Mouse (Mus musculus) frontal cortex, postnatal 14 days (tissue): ENCODE data around the gene Cyb5d1.

Experiments
- DNase-seq, 2 experiments: peaks; one replicate each; pipeline ENCODE4 v3.0.0; 2022; ENCODE audit warnings: low spot score in 2 of 2

The Cyb5d1 gene

DNA sequence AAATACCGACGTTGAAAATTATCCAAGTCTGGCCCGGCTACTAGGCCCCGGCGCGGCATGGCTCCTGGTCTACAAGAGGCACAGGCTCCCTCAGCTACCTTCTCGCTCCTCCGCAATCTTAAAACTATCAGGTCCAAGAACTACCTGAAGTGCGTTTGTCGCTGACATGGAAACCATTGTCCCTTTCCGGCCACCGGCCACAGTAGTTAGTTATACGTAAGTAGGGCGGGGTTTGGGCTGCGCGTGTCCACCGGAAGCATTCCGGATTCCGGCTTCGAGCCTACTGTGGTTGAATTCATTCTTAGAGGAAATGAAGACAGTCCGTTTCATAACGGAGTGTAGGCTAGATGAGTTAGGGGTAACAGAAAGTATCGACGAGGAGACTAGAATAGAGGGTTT is at the start of gene Cyb5d1, which contains the start of gene Naa38:
Gene Cyb5d1, minus strand, starts transcription at position 397 of the 399 bp plus-strand sequence.
Gene Naa38, plus strand, starts transcription at position 253 of the 399 bp plus-strand sequence.
- peak; percentile 83 to 88 for DNase-seq

DNA sequence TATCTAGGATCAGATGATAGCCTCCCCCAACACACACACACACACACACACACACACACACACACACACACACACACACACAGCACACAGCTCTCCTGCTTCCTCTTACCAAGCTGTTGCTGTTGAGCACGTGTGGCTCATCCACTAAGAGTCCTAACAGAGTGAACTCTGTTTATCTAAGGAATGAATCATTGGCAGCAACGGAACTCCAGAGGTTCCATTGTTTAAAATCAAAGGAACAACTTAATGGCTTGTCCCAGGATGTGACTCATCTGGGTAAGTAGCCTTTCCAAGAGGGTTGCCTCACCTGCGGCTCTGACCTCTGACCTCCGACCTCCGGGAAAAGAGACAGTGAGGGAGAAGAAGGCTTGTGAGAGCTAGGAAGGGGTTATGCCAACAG is 47.9 kb upstream of the Cyb5d1 start:
- DNase-seq: no peak

DNA sequence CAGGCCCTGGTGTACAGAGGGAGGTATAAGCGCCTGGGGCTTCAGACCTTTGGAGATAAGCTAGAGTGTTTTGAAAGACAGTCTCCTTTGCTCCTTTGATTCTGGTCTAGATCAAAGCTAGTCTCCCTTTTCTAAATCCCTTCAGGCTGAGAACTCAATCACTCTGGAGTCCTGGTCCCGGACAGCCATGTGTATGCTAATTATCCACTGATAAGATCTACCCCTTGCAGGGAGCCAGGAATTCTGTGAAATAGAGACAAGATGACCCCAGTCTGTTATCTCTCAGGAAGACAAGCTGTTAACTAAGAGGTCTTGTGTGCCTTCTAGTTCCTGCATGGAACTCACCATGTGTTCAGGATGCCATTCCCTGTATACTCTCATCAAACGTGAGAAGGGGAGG is 41.9 kb upstream of the Cyb5d1 start:
- no peak for DNase-seq

DNA sequence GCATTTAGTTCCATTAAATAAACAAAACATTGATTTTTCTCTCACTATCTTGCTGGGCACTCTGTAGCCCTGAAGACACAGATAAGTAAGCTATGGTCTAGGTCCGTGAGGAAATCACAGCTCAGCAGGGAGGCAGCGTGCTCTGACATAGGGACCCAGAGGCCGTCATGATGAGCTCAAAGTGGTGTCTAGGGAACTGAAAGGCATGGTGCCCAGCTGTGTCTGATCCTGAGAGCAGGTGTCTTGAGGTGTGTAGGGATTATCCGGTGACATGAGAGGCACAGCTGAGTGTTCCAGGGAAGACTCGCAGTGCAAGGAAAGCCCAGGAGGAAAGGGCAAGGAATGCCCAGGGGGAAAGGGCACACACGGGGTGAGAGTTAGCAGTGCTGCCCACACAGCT is 37.8 kb upstream of the Cyb5d1 start:
- no peak for DNase-seq

DNA sequence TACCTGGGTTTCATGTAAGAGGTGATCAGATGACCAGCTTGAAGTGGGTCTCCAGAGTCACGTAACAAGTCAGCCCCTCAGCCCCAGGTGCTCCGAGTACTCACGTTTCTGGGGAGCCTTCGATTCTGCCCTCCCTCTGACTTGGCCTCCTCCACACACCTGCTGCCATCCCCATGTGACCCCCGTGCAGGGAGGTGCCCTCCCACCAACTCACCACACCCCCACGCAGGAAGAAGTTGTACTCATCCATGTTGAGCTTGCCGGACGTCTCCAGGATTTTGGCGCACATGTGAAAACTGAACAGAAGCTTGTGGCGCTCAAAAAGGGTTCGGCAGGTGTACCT is 37.2 kb upstream of the Cyb5d1 start:
- no peak for DNase-seq

DNA sequence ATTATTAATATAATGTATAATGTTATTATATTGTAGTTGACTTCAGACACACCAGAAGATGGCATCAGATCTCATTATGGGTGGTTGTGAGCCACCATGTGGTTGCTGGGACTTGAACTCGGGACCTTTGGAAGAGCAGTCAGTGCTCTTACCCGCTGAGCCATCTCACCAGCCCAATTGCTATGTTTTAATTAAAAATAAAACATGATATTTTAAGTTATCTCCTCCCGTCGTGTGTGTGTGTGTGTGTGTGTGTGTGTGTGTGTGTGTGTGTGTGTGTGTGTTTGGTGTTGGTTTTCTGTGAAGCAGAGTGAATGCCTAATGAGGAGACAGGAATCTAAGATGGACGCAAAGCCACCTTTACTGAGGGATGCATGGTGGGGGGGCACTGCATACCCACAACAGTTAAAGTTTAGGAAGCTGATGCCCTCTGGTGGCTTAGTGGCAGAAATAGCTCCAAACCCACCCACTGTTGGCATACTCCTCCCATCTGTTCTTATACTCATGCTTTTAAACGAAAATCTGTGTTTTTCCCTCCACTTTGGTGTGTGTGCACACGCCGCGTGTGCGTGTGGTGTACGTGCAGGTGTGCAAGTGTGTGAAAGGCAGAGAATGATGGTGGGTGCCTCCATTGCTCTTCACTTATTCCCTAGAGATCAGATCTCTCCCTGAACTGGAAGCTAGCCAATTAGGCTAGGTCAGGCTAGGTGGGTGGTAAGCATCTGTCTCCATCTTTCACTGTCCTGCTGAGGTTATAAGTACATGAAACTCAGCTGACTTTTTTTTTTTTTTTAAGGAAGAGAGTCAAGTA is 36.6 kb upstream of the Cyb5d1 start:
- peak; percentile 62 to 63 for DNase-seq

DNA sequence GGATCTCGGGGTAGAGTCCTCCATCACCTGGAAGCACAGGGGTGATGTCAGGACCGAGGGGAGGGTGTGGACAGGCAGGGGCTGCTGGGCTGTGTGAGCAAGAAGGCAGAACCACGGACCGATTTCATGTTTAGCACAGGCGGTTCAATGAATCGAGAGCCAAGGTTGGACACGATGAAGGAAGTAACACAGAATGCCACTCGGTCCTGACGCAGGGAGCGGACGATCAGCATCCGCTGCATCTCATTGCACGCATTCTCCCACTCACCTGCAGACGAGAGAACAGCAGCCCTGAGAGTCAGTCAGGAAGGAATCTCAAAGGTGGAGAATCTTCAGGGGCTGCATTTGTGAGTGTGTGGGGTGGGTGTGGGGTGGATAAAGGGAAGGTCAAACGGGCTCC is 35.2 kb upstream of the Cyb5d1 start:
- DNase-seq: no peak

DNA sequence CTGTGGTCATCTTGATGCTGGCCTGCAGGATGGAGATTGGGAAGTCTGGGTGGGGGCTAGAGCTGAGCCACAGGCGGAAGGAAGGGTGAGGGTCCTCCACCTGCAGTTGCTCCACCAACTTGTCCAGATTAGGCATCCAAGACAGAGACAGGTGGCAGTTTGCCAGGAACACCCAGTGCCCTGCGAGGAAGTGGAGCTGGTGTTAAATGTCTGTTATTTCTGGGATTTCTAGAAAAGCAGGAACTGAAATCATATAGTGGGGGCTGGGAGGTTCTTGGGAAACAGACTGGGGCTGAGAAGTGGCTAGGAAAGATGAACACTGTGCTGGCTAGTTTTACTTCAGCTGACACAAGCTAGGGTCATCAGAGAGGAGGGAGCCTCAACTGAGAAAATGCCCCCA is 33.9 kb upstream of the Cyb5d1 start:
- peak in 1 of 2 experiments; percentile 20 for DNase-seq

DNA sequence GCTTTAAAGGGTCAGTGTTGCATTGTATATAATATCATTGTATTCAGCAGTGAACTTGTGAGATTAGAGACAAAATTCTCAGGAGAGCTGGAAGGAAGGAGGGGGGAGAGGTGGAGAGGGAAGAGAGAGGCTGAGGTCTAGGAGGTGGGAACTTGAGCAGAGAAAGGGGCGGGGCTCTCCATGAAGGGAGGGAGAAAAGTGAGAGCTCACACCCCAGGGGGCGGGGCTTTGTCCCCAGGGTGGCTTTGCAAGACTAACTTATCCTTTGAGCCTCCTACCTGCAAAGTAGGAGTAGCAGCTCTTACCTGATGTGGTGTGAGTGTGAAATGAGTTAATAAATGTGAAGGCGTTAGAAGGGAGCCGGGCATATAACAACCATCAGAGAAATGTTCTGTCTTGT is 33.3 kb upstream of the Cyb5d1 start:
- no peak for DNase-seq

DNA sequence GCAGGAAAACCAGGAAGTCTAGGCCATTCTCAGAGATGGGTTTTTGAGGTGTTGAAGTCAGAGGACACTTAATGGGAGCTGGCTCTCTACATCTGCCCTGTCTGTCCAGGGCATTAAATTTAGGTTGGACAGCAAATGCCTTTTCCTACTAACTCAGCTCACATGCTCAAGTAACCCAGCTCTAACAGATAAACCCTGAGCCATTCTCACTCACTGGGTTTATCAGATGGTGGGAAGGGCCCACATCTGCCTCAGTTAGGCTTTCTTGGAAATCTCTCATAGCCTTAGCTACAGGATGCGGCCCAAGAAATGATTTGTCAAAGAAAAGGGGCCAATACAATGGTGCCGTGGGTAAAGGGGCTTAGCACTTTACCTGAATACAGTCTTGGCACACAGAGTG is 30.8 kb upstream of the Cyb5d1 start:
- DNase-seq: no peak

DNA sequence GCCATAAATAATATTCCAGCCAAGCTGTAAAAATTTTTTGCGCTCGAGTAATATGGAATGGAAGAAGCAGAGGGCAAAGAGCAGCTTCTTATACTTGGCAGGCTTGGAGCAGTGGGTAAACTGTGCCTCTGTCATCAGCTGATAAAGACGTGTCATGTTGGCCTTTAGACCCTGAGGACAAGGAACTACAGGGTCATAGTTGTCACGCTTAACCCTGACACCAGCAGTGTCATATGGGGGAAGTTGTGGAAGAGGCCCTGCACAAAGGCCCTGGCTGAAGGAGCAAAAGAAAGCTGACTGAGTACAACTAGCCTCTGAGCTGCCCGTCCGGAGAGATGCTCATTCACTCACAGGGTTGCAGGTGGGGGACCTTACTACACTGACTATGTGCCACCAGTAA is 28.5 kb upstream of the Cyb5d1 start:
- no peak for DNase-seq

DNA sequence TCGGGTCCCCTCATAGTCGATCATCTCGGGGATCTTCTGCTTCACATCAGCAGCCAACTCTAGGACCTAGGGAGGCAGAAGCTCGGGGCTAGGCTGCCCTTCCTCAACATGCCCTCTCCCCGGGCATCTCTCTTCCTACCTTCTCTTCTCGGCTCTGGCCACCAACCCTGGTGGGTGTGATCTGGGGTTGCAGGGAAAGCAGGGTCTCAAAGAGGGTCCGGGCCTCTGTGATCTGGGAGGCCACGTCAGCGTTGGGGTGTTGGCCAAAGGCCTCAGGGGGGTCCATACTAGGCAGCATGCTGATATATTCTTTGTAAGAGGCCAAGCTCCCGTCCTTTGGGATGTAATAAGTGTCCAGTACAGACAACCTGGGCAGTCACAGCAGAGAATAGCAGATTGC is 27.4 kb upstream of the Cyb5d1 start:
- DNase-seq: no peak

DNA sequence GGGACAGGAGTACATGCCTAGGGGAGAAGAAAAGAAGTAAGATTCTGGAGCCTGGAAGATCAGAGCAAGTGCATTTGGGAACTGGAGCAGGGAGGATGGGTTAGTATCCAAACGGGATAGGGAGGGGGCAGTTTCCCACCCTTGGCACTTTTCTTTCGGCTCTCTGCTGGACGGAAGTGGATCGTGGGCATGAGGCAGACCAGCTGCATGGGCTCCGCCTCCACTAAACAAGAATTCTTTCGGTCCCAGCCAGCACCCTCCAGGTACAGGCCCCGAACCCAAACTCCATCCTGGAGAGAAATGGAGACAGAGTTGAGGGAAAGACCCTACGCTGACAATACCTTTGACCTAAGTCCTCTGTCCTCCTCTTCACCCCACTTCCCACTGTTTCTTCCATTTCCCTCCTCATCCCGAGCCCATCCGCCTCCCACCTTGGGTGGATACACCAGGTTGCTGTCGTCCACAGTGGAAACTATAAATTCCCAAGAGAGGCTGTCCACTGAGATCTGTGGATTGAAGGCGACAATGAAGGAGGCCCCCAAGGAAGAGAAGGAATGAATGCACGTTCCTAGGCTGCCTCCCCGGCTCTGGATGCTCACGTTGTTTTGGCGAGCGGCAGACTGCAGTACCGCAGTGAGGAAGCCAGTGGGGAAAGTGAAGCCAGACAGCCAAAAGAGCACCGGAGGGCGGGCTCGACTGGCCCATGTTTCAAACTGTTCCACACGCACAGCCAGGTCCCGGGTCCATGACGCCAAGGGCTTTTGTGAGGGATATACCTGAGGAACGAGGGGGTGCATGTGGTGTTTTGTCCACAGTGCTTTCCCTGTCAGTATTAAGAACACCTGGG is 25.9 kb upstream of the Cyb5d1 start:
- no peak for DNase-seq

DNA sequence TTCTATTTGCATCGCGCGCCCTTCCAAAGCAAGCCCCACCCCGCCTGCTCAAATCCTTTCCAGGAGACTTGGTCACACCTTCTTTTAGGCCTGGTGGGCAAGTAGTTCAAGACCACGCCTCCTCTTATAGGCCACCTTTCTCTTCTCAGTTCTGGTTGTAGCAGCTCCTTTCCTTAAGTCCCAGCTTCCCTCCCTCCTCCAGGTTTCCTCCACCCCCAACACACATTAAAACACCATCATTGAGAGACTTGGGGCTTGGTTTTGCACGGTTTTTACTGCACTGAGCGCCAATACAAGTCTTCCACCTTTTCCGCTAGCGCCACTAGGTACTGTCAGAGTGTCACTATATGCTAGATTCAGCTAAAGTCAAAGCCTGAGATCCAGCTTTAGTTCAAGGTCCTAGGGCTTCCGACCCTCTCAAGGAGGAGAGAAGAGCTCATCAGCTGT is 25.1 kb upstream of the Cyb5d1 start:
- DNase-seq: no peak

DNA sequence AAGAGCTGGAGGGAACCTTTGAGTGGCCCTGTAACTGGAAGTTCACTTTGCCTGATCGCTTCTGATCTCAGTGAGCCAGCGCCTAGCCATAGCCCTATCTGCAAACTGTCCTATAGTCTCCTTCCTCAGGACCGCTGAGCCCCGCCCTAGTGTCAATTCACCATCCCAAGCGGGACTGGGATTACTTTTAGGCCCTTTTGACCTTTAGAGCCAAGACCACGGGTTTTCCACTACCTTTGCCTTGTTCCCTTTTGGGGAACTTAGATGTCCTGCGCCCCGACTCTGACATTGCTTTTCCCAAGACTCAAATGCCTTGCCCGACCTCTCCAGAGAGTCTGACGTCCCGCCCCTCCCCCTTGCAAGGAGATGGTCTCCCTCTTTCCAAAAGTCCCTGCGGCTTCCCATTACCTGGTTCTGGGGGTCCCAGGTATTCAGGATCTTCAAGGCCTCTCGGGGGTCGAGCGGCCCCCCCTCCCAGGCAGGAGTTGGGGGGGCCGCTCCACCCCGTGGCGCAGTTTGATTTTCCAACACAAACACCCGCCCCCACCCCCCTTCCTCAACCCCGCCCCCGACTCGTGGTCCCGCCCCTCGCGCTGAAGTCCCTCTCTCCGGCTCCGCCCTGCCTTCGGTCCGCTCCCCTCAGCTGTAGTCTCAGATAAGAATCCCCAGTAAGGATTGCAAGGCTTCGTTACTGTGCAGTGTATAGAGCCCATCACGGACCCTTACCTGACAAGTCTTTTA is 24.6 kb upstream of the Cyb5d1 start:
- no peak for DNase-seq

DNA sequence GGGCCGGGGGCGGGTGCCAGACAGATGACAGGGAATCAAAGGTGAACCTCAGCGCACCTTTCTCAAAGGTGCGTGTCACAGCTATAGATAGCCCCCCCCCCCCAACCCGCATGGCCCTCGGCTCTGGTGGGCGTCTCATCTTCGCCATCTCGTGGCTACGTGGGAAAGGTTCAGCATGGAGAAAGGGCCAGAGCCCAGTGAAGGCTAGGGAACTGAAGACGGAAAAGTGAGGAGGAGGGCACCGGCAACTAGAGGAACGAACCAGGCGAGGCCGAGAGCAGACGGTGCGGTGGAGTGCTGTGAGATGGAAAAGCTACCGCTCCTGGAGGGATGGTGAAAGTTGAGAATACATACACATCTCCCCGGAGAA is 24.0 kb upstream of the Cyb5d1 start:
- peak; percentile 40 to 42 for DNase-seq

DNA sequence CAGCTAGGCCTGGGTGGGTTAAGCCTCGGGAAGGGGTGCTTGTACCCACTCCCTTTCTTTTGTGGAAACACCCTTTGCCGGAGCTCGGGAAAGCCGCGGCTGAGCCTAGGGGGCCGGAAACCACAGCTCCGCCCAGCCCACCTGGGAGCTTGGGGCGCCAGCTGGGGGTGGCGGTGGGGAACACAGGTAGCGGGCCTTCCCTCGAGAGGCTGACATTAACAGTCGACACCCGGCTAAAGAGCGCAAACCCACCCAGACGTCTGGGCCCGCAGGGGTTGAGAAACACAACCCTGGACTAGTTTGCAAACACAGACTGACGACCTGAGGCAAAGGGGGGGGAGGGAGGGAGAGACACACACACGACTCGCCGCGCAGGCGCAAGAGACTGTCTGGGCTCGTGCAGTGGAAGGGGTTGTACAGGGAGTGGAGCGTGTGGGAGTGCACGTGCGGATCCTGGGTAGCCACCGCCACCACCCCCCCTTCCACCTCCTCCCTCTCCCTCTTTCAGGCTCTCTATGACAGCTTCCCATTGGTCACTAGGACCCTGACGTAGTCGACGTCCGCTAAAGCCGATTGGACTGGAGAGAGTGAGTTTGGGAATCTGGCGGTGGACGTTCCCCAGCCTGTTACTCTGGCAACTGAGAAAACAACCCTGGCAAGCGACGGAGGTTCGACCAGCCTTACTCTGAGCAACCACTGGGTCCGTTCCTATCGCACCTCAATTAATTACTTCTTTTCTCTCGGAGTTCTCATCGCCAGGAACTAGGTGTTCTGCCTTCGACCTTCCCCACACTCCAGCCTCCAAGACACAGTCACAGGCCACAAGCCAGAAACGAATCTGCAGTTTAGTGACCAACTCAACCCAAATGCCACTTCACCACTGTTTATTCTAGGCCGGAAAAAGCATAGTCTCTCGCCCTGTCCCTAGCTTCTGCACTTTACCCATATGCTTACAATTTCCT is 23.3 kb upstream of the Cyb5d1 start:
- DNase-seq: peak; percentile 87 to 93

DNA sequence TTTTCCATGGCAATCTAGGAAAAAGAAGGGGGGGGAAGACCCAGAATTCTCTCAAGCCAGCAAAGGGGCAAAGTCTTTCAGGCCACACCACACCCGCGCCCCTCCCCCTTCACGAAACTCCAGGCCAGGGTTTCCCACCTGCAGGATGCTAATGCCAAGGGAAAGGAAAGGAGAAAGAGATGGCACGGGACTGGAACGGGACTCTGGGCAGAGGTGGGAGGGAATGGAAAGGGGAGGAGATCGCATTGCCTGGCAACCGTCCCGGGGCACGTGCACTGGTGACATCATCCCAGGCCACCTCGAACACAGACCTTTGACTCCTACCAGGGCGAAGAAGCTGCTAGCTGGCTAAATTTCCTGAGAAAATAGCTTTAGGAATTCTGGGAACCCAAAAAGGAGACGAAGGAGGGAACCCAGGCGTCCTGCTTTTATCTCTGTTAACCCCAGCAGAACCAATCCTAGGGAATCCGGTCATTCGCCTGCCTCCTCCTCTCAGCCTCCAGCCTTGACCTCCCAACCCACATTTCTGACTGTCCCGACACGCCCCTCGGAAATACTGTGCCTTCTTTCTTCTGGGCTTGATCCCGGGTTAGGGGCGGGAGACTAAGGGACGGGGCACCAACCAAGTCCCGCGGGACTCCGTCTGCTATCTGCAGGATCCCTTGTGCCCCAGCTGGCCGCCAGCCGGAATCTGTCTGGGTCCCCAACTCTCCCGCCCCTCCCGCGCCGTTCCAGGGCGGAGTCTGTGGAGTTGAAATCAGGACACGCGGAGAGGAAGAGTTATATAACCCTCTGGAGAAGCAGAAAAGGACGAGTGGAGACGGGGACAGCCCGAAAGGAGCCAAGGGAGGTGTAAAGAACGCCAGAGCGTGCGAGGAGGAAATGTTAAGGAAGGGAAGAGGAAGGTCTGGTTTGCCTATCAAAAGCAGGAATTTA is 22.3 kb upstream of the Cyb5d1 start:
- peak; percentile 88 to 95 for DNase-seq

DNA sequence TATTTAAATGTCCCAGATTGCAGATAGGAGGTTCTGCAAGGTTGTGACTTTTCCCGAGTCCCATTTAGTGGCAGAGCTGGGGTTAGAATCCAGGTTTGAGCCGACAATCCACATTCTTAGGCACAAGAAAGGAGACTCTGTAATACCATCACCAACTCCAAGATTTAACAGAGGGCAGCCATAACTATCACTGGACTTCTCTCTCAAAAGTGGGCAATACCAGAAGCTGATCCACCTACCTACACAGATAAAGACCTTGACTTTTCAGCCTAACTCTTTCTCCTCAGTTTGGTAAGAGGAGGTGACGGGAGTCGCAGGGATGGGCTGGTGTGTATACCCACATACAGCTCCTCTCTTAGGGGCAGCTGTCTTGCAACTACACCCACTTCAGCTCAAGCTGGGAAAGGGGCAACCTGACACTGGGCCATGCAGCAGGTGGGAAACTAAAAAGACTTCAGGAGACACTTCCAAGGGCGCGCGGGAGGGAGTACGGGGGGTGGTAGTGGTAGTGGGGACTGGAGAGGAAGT is 21.6 kb upstream of the Cyb5d1 start:
- peak in 1 of 2 experiments; percentile 23 for DNase-seq

DNA sequence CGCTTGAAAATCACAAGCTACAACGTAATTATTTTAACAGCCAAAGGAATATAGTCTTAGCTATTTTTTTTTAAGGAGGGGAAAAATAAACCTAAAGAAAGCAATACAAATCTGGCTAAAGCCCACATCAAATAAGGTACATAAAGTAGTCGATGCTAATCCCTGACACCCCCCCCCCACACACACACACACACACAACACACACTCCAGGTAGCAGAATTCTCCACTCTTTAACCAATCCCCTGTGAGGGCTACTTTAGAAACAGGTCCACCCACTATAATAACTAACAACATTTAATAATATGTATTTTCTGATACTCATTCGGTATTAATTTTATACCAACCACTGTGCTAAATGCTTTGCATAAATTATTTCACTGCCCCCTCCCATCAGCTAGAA is 21.1 kb upstream of the Cyb5d1 start:
- no peak for DNase-seq
